Mouse (Mus musculus) MEL (cell line): Measurements from ENCODE around the gene Spaca6.

Experiments used
- CHD2 ChIP-seq: IDR thresholded peaks from 2 replicates; pipeline ENCODE4 v1.6.1; 2011; ENCODE audit warnings: low read length, improper control_type of control experiment
- CTCF ChIP-seq, 3 experiments: IDR thresholded peaks in 2 of 3; conservative IDR thresholded peaks in 1 of 3; 2 replicates each; pipeline ENCODE4 v1.5.1; 2011 to 2012; ENCODE audit warnings: low read length in 3 of 3, low read depth in 2 of 3, mild to moderate bottlenecking in 2 of 3, improper control_type of control experiment in 1 of 3, inconsistent platforms in 1 of 3, mixed read lengths in 1 of 3, moderate library complexity in 1 of 3; ENCODE audit not compliant: control insufficient read depth in 1 of 3, insufficient read depth in 1 of 3, poor library complexity in 1 of 3, severe bottlenecking in 1 of 3
- EP300 ChIP-seq, 2 experiments: IDR thresholded peaks; 2 replicates each; pipeline ENCODE4 v1.6.1; 2011; ENCODE audit warnings: improper control_type of control experiment in 2 of 2, low read length in 2 of 2, low read depth in 1 of 2, mild to moderate bottlenecking in 1 of 2
- GATA1 ChIP-seq: IDR thresholded peaks from 2 replicates; pipeline ENCODE4 v1.6.1; 2011; ENCODE audit warnings: low read depth, low read length, improper control_type of control experiment
- MYB ChIP-seq: IDR thresholded peaks from 2 replicates; pipeline ENCODE4 v1.6.1; 2011; ENCODE audit warnings: mild to moderate bottlenecking, low read depth, low read length, improper control_type of control experiment
- POLR2AphosphoS2 ChIP-seq: IDR thresholded peaks from 2 replicates; pipeline ENCODE4 v1.6.1; 2011; ENCODE audit warnings: low read length, improper control_type of control experiment
- SIN3A ChIP-seq: IDR thresholded peaks from 2 replicates; pipeline ENCODE4 v1.6.1; 2012; ENCODE audit warnings: low read length, improper control_type of control experiment, inconsistent platforms
- TCF12 ChIP-seq: IDR thresholded peaks from 2 replicates; pipeline ENCODE4 v1.6.1; 2014; ENCODE audit warnings: low read depth, mild to moderate bottlenecking, inconsistent platforms, low read length, improper control_type of control experiment, moderate library complexity
- USF1 ChIP-seq: IDR thresholded peaks from 2 replicates; pipeline ENCODE4 v1.6.1; 2014; ENCODE audit warnings: low read depth, mild to moderate bottlenecking, inconsistent platforms, low read length, improper control_type of control experiment, moderate library complexity
- ZC3H11A ChIP-seq: IDR thresholded peaks from 2 replicates; pipeline ENCODE4 v1.6.1; 2012; ENCODE audit warnings: low read depth, mild to moderate bottlenecking, inconsistent platforms, low read length, improper control_type of control experiment

DNA sequence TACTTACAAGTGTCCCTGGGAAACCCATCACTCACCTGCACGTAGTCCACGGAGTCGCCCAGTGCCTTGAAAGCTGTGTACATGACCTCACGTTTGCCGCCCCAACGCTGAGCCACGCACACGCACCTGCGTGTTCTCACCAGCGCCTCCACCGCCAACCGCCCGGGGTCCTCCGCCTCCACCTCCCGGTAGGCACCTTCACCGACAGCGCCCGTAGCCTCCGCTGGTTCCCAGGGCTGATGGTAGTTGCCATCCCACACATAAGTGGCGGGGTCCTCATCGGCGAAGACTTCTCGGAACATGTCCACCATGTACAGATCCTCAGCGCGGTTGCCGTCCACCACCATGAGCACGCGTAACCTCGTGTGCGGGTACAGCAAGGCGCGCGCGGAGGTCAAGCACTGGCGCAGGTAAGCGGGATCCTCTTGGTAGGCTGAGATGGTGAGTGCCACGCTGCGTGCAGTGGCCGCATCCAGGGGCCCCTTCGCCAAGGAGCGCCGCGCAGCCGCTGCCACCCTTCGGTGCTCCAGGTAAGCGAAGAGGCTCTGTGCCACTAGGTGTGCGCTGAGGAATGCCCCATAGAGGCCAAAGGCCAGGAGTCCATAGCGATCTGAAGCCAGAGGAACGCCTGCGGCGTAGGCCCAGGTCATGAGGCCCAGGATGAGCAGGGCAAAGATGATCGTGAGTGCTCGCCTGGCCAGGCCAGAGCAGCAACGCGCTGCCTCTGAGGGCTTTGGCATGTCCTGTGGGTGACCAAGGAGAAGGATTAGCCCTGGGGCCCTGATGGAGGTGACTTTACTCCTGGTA lies 23.2 kb downstream of the Spaca6 start:
- TF ChIP-seq USF1 (no peak), CTCF (IDR thresholded peaks at IDR 0.05 in 2 of 3, conservative IDR thresholded peaks at IDR 0.05 in 1 of 3; ENCODE audit: control insufficient read depth in 1 of 3, insufficient read depth in 1 of 3, low read depth in 2 of 3, low read length in 3 of 3, poor library complexity in 1 of 3, severe bottlenecking in 1 of 3) (no peak), EP300 (IDR thresholded peaks at IDR 0.05; ENCODE audit: low read depth in 1 of 2, low read length in 2 of 2) (no peak), POLR2AphosphoS2 (no peak), MYB (no peak), SIN3A (no peak), GATA1 (no peak), CHD2 (no peak), ZC3H11A (no peak), TCF12 (no peak)
